Mouse (Mus musculus) myocyte (in vitro differentiated cells): ENCODE measurements around the gene Ak1.

Source experiments
- CEBPB ChIP-seq: IDR thresholded peaks from 2 replicates; pipeline ENCODE4 v1.6.1; 2011; ENCODE audit warnings: mild to moderate bottlenecking, moderate library complexity; ENCODE audit not compliant: poor library complexity, insufficient read depth, severe bottlenecking
- E2F4 ChIP-seq: IDR thresholded peaks from one replicate; pipeline ENCODE4 v1.6.1; 2011; ENCODE audit warnings: mild to moderate bottlenecking, control low read depth, moderate library complexity; ENCODE audit not compliant: insufficient read depth
- MAX ChIP-seq: IDR thresholded peaks from one replicate; pipeline ENCODE4 v1.6.1; 2011; ENCODE audit warnings: low read depth, mild to moderate bottlenecking, control low read depth
- MYOD1 ChIP-seq, 3 experiments: IDR thresholded peaks; one replicate each; pipeline ENCODE4 v1.6.1; 2011; ENCODE audit warnings: control low read depth in 2 of 3, low read depth in 2 of 3, mild to moderate bottlenecking in 2 of 3, moderate library complexity in 1 of 3; ENCODE audit not compliant: insufficient read length in 2 of 3, control insufficient read depth in 1 of 3
- MYOG ChIP-seq, 3 experiments: IDR thresholded peaks; one replicate each; pipeline ENCODE4 v1.6.1; 2011; ENCODE audit warnings: control low read depth in 2 of 3, low read depth in 2 of 3, mild to moderate bottlenecking in 2 of 3; ENCODE audit not compliant: insufficient read length in 2 of 3, control insufficient read depth in 1 of 3, insufficient read depth in 1 of 3
- POLR2A ChIP-seq: IDR thresholded peaks from one replicate; pipeline ENCODE4 v1.6.1; 2011; ENCODE audit warnings: low read depth, mild to moderate bottlenecking, control low read depth, moderate library complexity; ENCODE audit not compliant: insufficient read length
- POLR2AphosphoS2 ChIP-seq: IDR thresholded peaks from one replicate; pipeline ENCODE4 v1.6.1; 2011; ENCODE audit warnings: low read depth, control low read depth; ENCODE audit not compliant: insufficient read length
- REST ChIP-seq: IDR thresholded peaks from one replicate; pipeline ENCODE4 v1.6.1; 2011; ENCODE audit warnings: mild to moderate bottlenecking, control low read depth, moderate library complexity; ENCODE audit not compliant: insufficient read depth, insufficient read length
- SRF ChIP-seq: IDR thresholded peaks from one replicate; pipeline ENCODE4 v1.6.1; 2011; ENCODE audit warnings: low read depth; ENCODE audit not compliant: control insufficient read depth, insufficient read length
- TCF12 ChIP-seq: IDR thresholded peaks from one replicate; pipeline ENCODE4 v1.6.1; 2011; ENCODE audit warnings: mild to moderate bottlenecking, control low read depth; ENCODE audit not compliant: poor library complexity, insufficient read depth, severe bottlenecking
- TCF3 ChIP-seq: IDR thresholded peaks from one replicate; pipeline ENCODE4 v1.6.1; 2011; ENCODE audit warnings: low read depth, control low read depth; ENCODE audit not compliant: insufficient read length
- USF1 ChIP-seq: IDR thresholded peaks from one replicate; pipeline ENCODE4 v1.6.1; 2011; ENCODE audit warnings: low read depth, mild to moderate bottlenecking, control low read depth, moderate library complexity

- TF ChIP-seq POLR2A (no peak), POLR2AphosphoS2 (no peak), TCF12 (no peak), CEBPB (no peak), MAX (no peak), MYOD1 (IDR thresholded peaks at IDR 0.05; ENCODE audit: control insufficient read depth in 1 of 3, insufficient read length in 2 of 3, low read depth in 2 of 3) (no peak), USF1 (no peak), SRF (no peak), E2F4 (no peak), TCF3 (no peak), MYOG (IDR thresholded peaks at IDR 0.05; ENCODE audit: control insufficient read depth in 1 of 3, insufficient read depth in 1 of 3, insufficient read length in 2 of 3, low read depth in 2 of 3) (no peak), REST (no peak)
Measured at GRCm38 (mm10) chr2:32617109-32617508, 4.4 kb upstream of the Ak1 start.
